Mouse (Mus musculus) intestine, embryonic 14.5 days (tissue): Measurements from ENCODE around the gene Shank1. TPM values are rescaled to one million over a fixed set of nuclear protein-coding genes. Genes with fewer than 3 reads are reported as not detected.

Experiments
- ATAC-seq: fragments of 200-750 bp; cut with Nextera tagmentation; replicated peaks from 2 replicates; pipeline ENCODE4 v1.8.0; 2017; ENCODE audit warnings: low read depth, moderate number of reproducible peaks, moderate TSS enrichment, moderate library complexity; ENCODE audit not compliant: low FRiP score, low TSS enrichment
- DNase-seq: peaks from one replicate; pipeline ENCODE4 v3.0.0-alpha.2; 2018; ENCODE audit warnings: low spot score
- H3K27ac ChIP-seq: fragments of 300-500 bp; sonication (generic); 2 replicates; pipeline ENCODE4 v1.5.1; 2014; ENCODE audit warnings: low read depth, mild to moderate bottlenecking, control low read depth
- H3K27me3 ChIP-seq: fragments of 300-500 bp; sonication (generic); replicated peaks from 2 replicates; pipeline ENCODE4 v1.6.1; 2014; ENCODE audit warnings: low read length, control low read depth; ENCODE audit not compliant: control insufficient read depth, insufficient read depth
- H3K36me3 ChIP-seq: fragments of 300-500 bp; sonication (generic); 2 replicates; pipeline ENCODE4 v1.6.1; 2014; ENCODE audit warnings: low read length, control low read depth; ENCODE audit not compliant: control insufficient read depth, insufficient read depth
- H3K4me1 ChIP-seq: fragments of 300-500 bp; sonication (generic); replicated peaks from 2 replicates; pipeline ENCODE4 v1.6.1; 2014; ENCODE audit warnings: low read length, control low read depth, mixed read lengths; ENCODE audit not compliant: control insufficient read depth, insufficient read depth
- H3K4me2 ChIP-seq: fragments of 300-500 bp; sonication (generic); 2 replicates; pipeline ENCODE4 v1.6.1; 2014; ENCODE audit warnings: low read length
- H3K4me3 ChIP-seq: fragments of 300-500 bp; sonication (generic); 2 replicates; pipeline ENCODE4 v1.5.1; 2014; ENCODE audit warnings: low read depth, low read length, control low read depth, mixed read lengths
- H3K9ac ChIP-seq: fragments of 300-500 bp; sonication (generic); 2 replicates; pipeline ENCODE4 v1.6.1; 2014; ENCODE audit warnings: mild to moderate bottlenecking, low read length
- H3K9me3 ChIP-seq: fragments of 300-500 bp; sonication (generic); 2 replicates; pipeline ENCODE4 v1.6.1; 2016; ENCODE audit warnings: low read length, control low read depth; ENCODE audit not compliant: control insufficient read depth
- WGBS: fragments of 180-500 bp; shearing (Covaris S2); extraction: QIAGEN DNeasy Blood & Tissue Kit; methylation state at CpG from one replicate; pipeline ENCODE4 v1.1.7; 2014; 5-methylcytosine and 5-hydroxymethylcytosine counted together
- polyA plus RNA-seq: library from polyadenylated mRNA; unstranded; fragments of >200 nt; fragmentation: Nextera tagmentation; extraction: Ambion mirVana; gene quantifications from 2 replicates; pipeline ENCODE4 v1.2.1, GENCODE M21; 2014

Shank1 gene
- polyA plus RNA-seq = 3.0 and 3.3 TPM in 2 replicates

DNA sequence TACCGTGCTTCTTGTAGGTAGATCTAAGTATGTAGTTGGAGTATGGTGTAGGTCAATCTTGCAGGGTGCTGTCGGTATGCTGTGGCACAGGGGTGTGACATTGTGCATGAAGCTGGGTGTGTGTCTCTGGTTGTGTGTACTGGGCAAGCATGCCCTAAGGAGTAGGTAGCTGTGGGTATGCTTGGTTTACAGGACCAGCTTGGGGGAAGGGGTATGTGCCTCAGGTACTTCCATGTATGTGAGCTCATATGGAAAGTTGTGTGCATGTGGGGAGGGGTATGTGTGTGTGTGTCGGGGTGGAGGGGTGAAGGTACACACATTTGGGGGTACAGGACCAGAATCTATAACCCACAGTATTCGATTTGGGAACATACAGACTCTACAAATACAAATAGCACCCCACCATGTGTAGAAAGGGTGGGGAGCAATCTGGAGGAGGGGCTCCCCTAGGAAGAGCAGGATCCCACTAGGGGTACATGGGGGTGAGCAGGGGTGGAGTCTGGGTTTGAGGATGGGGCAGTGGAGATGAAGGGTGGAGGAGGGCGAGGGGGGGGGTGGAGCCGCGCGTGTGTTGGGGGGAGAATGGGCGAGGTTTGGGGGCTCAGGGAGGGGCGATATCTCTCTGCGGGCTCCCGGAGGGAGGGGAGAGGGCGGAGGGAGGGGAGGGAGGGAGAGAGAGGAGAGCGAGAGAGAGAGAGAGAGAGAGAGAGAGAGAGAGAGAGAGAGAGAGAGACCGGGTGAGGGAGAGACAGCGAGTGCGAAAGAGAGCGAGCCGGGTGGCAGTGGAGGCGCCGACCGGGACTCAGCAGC is at the start of gene Shank1:
Shank1 (plus strand) TSS at position 779 of the 810 bp plus-strand sequence.
- peaks cover 36% of the 10 kb centered on the region for H3K4me1 ChIP-seq
- DNase-seq = no peak
- H3K27ac ChIP-seq = no peak within 1 kb of the TSS

GRCm38 (mm10) chr7:44260410-44260809 is 49.6 kb upstream of the Shank1 start:
- WGBS = 81% methylated on average over 6 of the region's 6 CpGs

More for the DNA sequence above, at the start of gene Shank1:
- H3K9me3 ChIP-seq = no peaks in the 10 kb centered on the region
- WGBS = 33% methylated on average over 7 of the region's 22 CpGs
- no peaks in the 10 kb centered on the region for H3K27me3 ChIP-seq
- peak within 1 kb of the TSS; percentile 46 for H3K4me3 ChIP-seq
- H3K36me3 ChIP-seq = no peaks in the 10 kb centered on the region
- H3K9ac ChIP-seq = peak within 1 kb of the TSS; percentile 37
- ATAC-seq = no peak
- H3K4me2 ChIP-seq = peak within 1 kb of the TSS; percentile 98

DNA sequence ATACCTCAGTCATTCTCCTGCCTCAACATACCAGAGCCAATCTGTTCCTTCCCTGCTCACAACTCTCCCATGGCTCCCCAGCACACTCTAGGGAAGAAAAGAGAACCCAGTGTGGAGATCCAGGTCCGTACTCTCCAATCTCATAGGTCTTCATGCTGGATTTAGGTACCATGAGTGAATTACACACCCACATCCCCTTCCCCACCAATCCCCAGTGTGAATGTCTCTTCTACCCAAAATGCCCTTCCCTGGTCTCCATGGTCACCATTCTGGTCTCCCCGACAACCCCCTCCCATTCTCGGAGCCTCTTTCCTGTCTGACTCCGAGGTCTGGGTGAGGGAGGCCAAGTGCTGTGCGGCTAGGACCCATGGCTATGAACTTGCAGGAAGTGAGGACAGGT is 48.9 kb upstream of the Shank1 start, which contains the start of gene Gm15517:
Gm15517 (plus strand) TSS at position 301 of the 400 bp plus-strand sequence.
- no peak within 1 kb of the TSS for H3K9ac ChIP-seq
- no peak within 1 kb of the TSS for H3K4me3 ChIP-seq
- ATAC-seq (no peak), DNase-seq (no peak)
- H3K36me3 ChIP-seq = no peaks in the 10 kb centered on the region; the same call in 1 of the 2 replicates
- H3K4me1 ChIP-seq = no peaks in the 10 kb centered on the region
- H3K27me3 ChIP-seq = peaks cover 8% of the 10 kb centered on the region; the same call in 1 of the 2 replicates
- no peak within 1 kb of the TSS for H3K27ac ChIP-seq
- no peaks in the 10 kb centered on the region for H3K9me3 ChIP-seq
- WGBS = 48% methylated on average over 5 of the region's 5 CpGs
- H3K4me2 ChIP-seq = no peak within 1 kb of the TSS

More at GRCm38 (mm10) chr7:44260410-44260809, 49.6 kb upstream of the Shank1 start:
- no peak overlapping the region for H3K27ac ChIP-seq
- no peaks in the 10 kb centered on the region for H3K9me3 ChIP-seq
- no peak overlapping the region for H3K9ac ChIP-seq
- H3K4me3 ChIP-seq = no peak overlapping the region
- DNase-seq (no peak), ATAC-seq (no peak)
- H3K4me2 ChIP-seq = no peak overlapping the region
- no peaks in the 10 kb centered on the region for H3K4me1 ChIP-seq
- H3K36me3 ChIP-seq = no peaks in the 10 kb centered on the region; the same call in 1 of the 2 replicates
- peaks cover 8% of the 10 kb centered on the region; the same call in 1 of the 2 replicates for H3K27me3 ChIP-seq

GRCm38 (mm10) chr7:44262791-44263643 is 47.0 kb upstream of the Shank1 start:
- 4% methylated on average over 34 of the region's 34 CpGs for WGBS
- Histone ChIP-seq H3K9ac (no peak overlapping the region), H3K4me1 (no peaks in the 10 kb centered on the region), H3K9me3 (no peaks in the 10 kb centered on the region), H3K4me3 (no peak overlapping the region), H3K36me3 (no peaks in the 10 kb centered on the region), H3K27ac (no peak overlapping the region), H3K4me2 (peak overlapping the region; percentile 31), H3K27me3 (peaks cover 8% of the 10 kb centered on the region; the same call in 1 of the 2 replicates)
- DNase-seq (peak; percentile 100), ATAC-seq (peak; percentile 82)

- no peaks in the 10 kb centered on the region for H3K9me3 ChIP-seq
- no peak overlapping the region for H3K9ac ChIP-seq
- no peaks in the 10 kb centered on the region for H3K4me1 ChIP-seq
- WGBS = 78% methylated on average over 11 of the region's 11 CpGs
- DNase-seq (no peak), ATAC-seq (no peak)
- H3K27me3 ChIP-seq = peaks cover 7% of the 10 kb centered on the region; the same call in 1 of the 2 replicates
- H3K36me3 ChIP-seq = no peaks in the 10 kb centered on the region
- no peak overlapping the region for H3K27ac ChIP-seq
- no peak overlapping the region for H3K4me2 ChIP-seq
- H3K4me3 ChIP-seq = no peak overlapping the region
These were observed 41.9 kb upstream of the Shank1 start for GRCm38 (mm10) chr7:44268117-44268516.

DNA sequence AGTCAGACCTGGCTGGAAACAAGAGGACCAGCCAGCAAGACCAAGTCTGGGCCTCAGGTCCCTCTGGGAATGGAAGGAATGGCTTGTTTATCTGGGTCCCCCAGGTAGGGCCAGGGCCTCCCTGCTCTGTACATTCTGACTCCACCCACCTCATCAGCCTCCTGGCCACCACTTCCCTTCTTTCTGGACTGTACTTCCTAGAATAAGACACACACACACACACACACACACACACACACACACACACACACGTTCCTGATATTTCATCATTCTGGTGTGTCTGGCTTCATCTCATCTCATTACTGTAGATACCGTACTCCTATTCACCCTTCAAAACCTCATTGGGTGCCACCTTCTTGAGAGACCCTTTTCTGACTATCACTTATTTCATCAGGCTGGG is 40.7 kb upstream of the Shank1 start:
- no peaks in the 10 kb centered on the region for H3K4me1 ChIP-seq
- no peaks in the 10 kb centered on the region; the same call in 1 of the 2 replicates for H3K27me3 ChIP-seq
- H3K4me2 ChIP-seq = no peak overlapping the region
- WGBS = 85% methylated on average over 2 of the region's 2 CpGs
- no peak overlapping the region for H3K4me3 ChIP-seq
- no peak overlapping the region for H3K27ac ChIP-seq
- no peaks in the 10 kb centered on the region for H3K36me3 ChIP-seq
- no peaks in the 10 kb centered on the region for H3K9me3 ChIP-seq
- DNase-seq = no peak
- no peak overlapping the region for H3K9ac ChIP-seq
- no peak for ATAC-seq

DNA sequence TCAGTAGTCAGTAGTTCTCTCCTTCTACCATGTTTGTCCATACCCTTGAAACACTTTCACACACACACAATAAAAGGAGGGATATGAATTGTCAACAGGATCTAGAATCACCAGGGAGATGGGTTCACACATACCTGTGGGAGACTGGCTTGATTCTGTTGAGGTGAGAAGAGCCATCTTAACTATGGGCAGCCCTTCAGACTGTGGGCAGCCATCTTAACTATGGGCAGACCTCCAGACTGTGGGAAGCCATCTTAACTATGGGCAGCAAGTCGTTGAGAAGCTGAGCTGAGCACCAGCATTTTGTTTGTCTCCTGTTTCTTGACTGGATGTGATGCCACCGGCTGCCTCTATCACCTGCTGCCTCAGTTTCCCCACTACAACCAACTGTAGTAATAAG is 38.7 kb upstream of the Shank1 start:
- Histone ChIP-seq H3K36me3 (no peaks in the 10 kb centered on the region), H3K4me3 (no peak overlapping the region), H3K27me3 (no peaks in the 10 kb centered on the region; the same call in 1 of the 2 replicates), H3K9ac (no peak overlapping the region), H3K9me3 (no peaks in the 10 kb centered on the region), H3K4me1 (no peaks in the 10 kb centered on the region), H3K4me2 (no peak overlapping the region), H3K27ac (no peak overlapping the region)
- 79% methylated on average over 2 of the region's 2 CpGs for WGBS
- no peak for DNase-seq
- no peak for ATAC-seq

- Histone ChIP-seq H3K27me3 (no peaks in the 10 kb centered on the region; the same call in 1 of the 2 replicates), H3K4me2 (no peak overlapping the region), H3K9ac (no peak overlapping the region), H3K4me3 (no peak overlapping the region), H3K27ac (no peak overlapping the region), H3K9me3 (no peaks in the 10 kb centered on the region), H3K4me1 (no peaks in the 10 kb centered on the region), H3K36me3 (no peaks in the 10 kb centered on the region)
- 87% methylated on average over 7 of the region's 7 CpGs for WGBS
- ATAC-seq (no peak), DNase-seq (no peak)
These were observed 37.5 kb upstream of the Shank1 start for GRCm38 (mm10) chr7:44272546-44272945.
